Mouse (Mus musculus) adipose tissue, adult 10 weeks (tissue): ENCODE measurements around the gene Nat14. TPM values are rescaled to one million over a fixed set of nuclear protein-coding genes. Genes with fewer than 3 reads are reported as not detected.

ENCODE experiments used
- polyA plus RNA-seq: library from polyadenylated mRNA; stranded (reverse); fragments of 350-450 nt; fragmentation: Illumina TruSeq; extraction: RNeasy Lipid Tissue Mini Kit (QIAGEN cat#74804); gene quantifications from one replicate; pipeline ENCODE4 v1.2.3, GENCODE M21; 2014; ENCODE audit warnings: low read depth, low replicate concordance

The Nat14 gene
- 5.1 TPM for polyA plus RNA-seq

DNA sequence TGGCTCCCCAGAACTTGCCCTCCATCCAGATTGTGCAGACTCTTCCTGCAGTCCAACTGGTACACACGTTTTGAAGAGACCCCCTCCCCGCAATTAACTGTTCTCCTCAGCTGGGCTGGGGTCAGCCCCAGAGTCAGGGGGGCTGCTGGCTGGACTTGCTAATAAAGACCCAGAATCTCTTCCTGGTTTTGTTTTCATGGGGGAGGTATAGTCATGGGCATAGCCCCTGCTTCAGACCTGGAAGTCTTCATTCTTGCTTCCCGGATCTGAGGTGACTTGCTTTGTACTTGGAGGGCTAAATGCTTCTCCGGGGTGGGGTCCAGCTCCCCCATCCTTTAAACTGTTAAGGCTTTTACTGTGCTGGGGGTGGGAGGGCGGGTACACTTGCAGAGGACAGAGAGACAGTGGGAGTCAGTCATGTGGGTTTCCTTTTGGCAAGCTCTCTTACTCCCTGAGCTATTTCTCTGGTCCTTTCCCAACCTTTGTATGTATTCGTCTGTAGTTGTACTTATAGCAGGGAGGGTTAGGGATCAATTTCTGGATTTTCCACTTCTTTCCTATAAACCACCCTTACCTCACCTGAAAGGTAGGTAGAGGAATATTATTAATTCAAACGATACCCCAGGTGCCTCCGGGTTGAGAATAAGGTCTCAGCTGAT lies at the start of gene Nat14:
Gene Nat14 (plus strand): TSS at position 205 of the 659 bp plus-strand sequence.

DNA sequence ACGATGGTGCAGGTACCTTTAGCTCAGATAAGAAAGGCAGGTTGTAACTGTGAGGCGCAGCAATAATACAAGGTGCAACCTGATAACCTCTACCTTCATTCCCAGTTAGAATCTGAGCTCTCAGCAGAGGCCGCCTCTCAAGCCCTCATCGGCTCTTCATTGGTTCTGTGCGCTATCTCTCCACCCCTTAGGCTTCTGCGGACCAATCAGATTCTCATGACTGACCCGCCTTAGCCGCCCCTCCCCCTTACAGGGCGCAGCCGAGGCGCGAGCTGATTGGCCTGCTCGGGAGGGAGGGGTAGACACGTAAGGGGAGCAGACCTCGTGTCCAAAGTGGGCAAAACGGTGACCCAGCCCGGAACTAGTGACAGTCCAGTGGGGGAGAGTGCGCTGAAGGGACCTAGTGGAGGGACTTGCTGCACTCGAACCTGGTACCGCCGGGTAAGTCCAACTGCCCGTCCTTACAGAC lies 45.0 kb upstream of the Nat14 start, which contains the start of gene Isoc2a:
Gene Isoc2a (plus strand): TSS at position 401 of the 469 bp plus-strand sequence.

DNA sequence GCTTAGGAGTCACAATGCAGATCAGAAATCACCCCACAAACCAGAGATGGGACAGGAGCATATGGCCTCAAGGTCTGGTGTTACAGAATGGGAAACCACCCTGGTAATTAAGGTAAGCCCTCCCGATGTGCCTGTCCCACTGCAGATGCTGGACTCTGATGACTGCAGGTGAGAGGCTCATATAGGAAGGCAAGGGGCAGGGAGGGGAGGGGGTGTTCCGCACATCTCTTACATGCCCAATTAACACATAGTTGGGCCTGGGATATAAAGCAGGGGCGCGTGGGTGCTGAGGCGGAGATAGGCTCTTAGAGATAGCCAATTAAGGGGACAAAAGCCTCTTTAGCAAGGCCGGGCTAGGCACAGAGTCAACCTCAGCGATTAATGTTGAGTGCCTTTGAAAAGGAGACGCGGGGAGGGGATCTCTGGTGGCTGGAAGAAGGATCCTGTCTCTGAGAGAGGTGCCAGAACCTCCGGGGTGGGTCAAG lies 15.3 kb upstream of the Nat14 start, which contains the start of gene Gm36210:
Gene Gm36210 (minus strand): TSS at position 51 of the 485 bp plus-strand sequence.

DNA sequence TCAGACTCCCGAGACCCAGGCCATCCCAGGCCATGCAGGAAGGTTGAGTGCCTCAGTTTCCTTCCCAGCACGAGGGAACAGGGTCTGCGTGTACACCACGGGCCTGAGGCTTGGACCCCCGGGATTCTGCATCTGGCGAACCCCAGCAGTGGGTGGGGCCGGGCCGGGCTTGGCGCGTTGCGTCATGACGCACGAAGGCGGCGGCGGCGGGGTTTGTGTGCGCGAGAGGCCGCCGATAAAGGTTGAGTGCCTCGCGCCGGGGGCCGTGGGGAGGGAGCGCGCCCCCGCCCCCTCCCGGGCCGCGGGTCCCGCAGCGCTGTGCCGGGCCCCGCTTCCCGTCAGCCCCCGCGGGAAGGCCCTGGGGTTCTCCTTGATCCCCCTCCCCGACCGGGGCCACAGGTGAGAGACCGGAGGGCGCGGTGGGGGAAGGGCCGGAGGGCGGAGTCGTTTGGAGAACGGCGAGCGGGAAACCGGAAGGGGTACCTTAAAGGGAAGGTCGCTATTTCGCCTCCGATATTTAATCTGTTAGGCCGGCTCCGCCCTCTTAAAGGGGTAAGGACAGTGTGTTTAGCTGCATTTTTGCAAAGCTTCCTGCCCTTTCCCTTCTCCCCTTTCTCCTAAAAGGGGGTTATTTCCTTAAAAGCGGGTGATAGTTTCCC lies 6.7 kb upstream of the Nat14 start, which contains the start of gene Zfp628:
Gene Zfp628 (plus strand): TSS at position 211 of the 659 bp plus-strand sequence.

DNA sequence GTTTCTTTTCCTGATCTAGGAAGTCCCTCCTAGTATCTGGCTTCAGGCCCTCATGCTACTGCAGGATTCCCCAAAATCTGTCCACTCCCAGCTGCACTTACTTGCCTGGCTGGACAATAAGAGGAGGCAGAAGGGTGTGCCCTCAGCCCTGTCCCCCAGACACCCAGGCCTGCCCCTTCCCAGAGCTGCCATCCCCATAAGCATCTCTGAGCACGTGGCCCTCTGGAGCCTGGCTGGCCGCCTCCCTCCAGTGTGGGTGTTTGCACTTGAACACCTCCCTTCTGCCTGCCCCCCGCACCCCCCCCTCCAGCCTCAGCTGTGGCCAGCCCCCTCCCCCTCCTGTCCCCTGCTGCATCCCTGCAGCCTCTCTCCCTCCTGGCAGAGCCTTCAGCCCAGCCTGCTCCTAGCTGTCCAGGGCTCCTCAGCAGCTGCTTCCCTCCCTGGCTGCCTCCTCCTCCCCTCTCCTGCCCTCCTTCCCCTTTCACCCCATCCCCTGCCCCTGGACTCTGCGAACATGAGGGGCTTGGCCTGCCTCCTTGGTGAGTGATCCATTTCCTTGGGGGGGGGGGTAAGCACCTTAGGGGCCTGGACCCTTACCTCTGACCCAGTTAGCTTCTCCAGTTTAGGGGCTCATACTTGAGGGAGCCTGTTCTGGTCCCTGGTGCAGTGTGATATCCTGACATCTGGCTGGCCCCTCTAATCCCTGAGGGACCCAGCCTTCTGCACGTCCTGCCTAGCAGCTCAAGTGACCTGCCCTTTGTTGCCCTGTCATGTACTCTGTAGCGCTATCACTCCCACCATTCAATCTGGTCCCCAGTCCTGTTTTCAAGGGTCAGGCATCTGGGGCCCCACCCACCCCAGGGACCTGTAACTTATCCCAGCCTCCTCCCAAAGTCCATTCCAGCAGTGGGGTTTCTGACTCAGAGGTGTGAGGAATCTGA lies 3.9 kb downstream of the Nat14 start, which contains the start of gene Ssc5d:
Gene Ssc5d (plus strand): TSS at position 345 of the 941 bp plus-strand sequence.

DNA sequence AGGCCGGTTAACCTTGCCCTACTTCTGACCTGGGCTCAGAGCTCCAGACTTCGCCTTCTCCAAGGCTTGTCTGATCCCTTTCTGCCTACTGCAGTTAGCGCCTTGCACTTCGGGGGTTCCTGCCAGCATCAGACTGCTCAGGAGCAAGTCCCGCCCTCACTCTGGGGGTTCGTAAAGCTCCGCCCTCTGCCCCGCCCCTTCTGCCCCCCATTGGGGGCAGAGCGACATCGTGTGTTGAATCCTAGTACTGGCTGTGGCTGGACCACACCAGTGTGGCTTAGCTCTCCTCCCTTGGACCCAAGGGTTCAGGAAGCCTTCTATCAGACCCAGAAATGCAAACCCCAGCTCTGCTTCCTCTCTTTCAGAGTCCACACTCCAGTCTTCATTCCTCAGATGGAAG lies 42.4 kb downstream of the Nat14 start, which contains the start of gene Sbk2:
Gene Sbk2 (minus strand): TSS at position 135 of the 400 bp plus-strand sequence.

DNA sequence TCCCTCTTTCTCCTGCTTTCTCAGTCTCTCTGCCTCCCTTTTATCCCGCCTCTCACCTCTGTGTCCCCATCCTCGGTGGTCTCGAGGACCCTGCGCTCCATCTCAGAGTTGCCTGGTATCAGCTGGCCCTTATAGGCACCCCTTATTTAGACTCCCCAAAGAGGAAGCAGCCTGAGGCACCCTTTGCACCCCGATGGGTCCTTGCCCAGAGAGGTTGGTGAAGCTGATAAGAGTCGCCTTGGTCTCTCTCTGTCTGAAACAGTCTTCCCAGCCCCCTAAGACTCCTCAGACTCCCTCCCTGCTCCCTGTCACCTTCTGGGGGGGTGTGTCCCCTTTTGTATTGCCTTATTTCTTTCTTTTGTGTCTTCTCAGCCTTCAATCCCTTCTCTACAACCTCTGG lies 49.2 kb downstream of the Nat14 start, which contains the start of gene Sbk3:
Gene Sbk3 (minus strand): TSS at position 101 of the 400 bp plus-strand sequence.

Other genes starting within 250 kb of the Nat14 start
- gene Hspbp1, start 237.0 kb upstream of the Nat14 start, polyA plus RNA-seq = 25.7 TPM
- 3.5 TPM for gene Brsk1, start 231.4 kb upstream of the Nat14 start, polyA plus RNA-seq
- gene Tmem150b, start 196.8 kb upstream of the Nat14 start, polyA plus RNA-seq = 0.60 TPM
- 49.2 TPM for gene Kmt5c, start 181.9 kb upstream of the Nat14 start, polyA plus RNA-seq
- gene Cox6b2, start 168.9 kb upstream of the Nat14 start, polyA plus RNA-seq = 28.9 TPM
- gene Fam71e2, start 150.7 kb upstream of the Nat14 start, polyA plus RNA-seq = 3.3 TPM
- 0.32 TPM for gene Il11, start 139.2 kb upstream of the Nat14 start, polyA plus RNA-seq
- 2.2 TPM for gene Tmem190, start 139.1 kb upstream of the Nat14 start, polyA plus RNA-seq
- gene Tmem238, start 132.4 kb upstream of the Nat14 start, polyA plus RNA-seq = 6.7 TPM
- 632 TPM for gene Rpl28, start 129.2 kb upstream of the Nat14 start, polyA plus RNA-seq
- 108 TPM for gene Ube2s, start 109.4 kb upstream of the Nat14 start, polyA plus RNA-seq
- 1.9 TPM for gene Shisa7, start 77.3 kb upstream of the Nat14 start, polyA plus RNA-seq
- 29.3 TPM for gene Isoc2b, start 51.8 kb upstream of the Nat14 start, polyA plus RNA-seq
- 35.3 TPM for gene Isoc2a, start 44.9 kb upstream of the Nat14 start, polyA plus RNA-seq
- not detected for gene Gm36210, start 15.5 kb upstream of the Nat14 start, polyA plus RNA-seq
- gene Zfp628, start 6.8 kb upstream of the Nat14 start, polyA plus RNA-seq = 6.5 TPM
- 12.2 TPM for gene Ssc5d, start 3.8 kb downstream of the Nat14 start, polyA plus RNA-seq
- gene Sbk2, start 42.4 kb downstream of the Nat14 start, polyA plus RNA-seq = 1.8 TPM
- gene Sbk3, start 49.1 kb downstream of the Nat14 start, polyA plus RNA-seq = 0.24 TPM
- gene Zfp579, start 74.1 kb downstream of the Nat14 start, polyA plus RNA-seq = 31.4 TPM
- gene Zfp524, start 92.4 kb downstream of the Nat14 start, polyA plus RNA-seq = 17.1 TPM
- 19.0 TPM for gene Fiz1, start 92.7 kb downstream of the Nat14 start, polyA plus RNA-seq
- not detected for gene Gm44973, start 93.5 kb downstream of the Nat14 start, polyA plus RNA-seq
- 20.8 TPM for gene Zfp865, start 98.3 kb downstream of the Nat14 start, polyA plus RNA-seq
- 3.0 TPM for gene Ccdc106, start 98.5 kb downstream of the Nat14 start, polyA plus RNA-seq
- not detected for gene 4632433K11Rik, start 112.1 kb downstream of the Nat14 start, polyA plus RNA-seq
- gene Zfp784, start 116.4 kb downstream of the Nat14 start, polyA plus RNA-seq = 6.3 TPM
- 6.7 TPM for gene Zfp580, start 129.5 kb downstream of the Nat14 start, polyA plus RNA-seq
- 152 TPM for gene U2af2, start 140.1 kb downstream of the Nat14 start, polyA plus RNA-seq
- gene Epn1, start 158.2 kb downstream of the Nat14 start, polyA plus RNA-seq = 106 TPM
- not detected for gene Rfpl4, start 194.9 kb downstream of the Nat14 start, polyA plus RNA-seq
- 5.3 TPM for gene Rasl2-9, start 203.9 kb downstream of the Nat14 start, polyA plus RNA-seq
- gene Vmn1r55, start 227.6 kb downstream of the Nat14 start, polyA plus RNA-seq = not detected